Mouse (Mus musculus) stomach, postnatal 0 days (tissue): ENCODE measurements at regions not wholly inside any gene's neighbourhood (a gene's known extent, or its start where the extent isn't known, plus 50 kb on each side); places are given as distances from the start of the nearest gene placed in this dataset.
A peak's percentile ranks its signal among the peaks of the same experiment; 100 is the strongest.

ENCODE experiments used
- ATAC-seq: fragments of 200-750 bp; cut with Nextera tagmentation; 2 replicates; pipeline ENCODE4 v1.8.0; 2017; ENCODE audit not compliant: low FRiP score, low TSS enrichment
- DNase-seq: peaks from one replicate; pipeline ENCODE4 v3.0.0-alpha.2; 2016; ENCODE audit warnings: low spot score
- H3K27ac ChIP-seq: fragments of 300-500 bp; sonication (generic); replicated peaks from 2 replicates; pipeline ENCODE4 v1.5.1; 2014; ENCODE audit warnings: mild to moderate bottlenecking, control low read depth
- H3K27me3 ChIP-seq: fragments of 300-500 bp; sonication (generic); 2 replicates; pipeline ENCODE4 v1.6.1; 2014; ENCODE audit warnings: low read length; ENCODE audit not compliant: control insufficient read depth, insufficient read depth
- H3K36me3 ChIP-seq: fragments of 300-500 bp; sonication (generic); 2 replicates; pipeline ENCODE4 v1.6.1; 2014; ENCODE audit warnings: low read length, mixed read lengths; ENCODE audit not compliant: control insufficient read depth, insufficient read depth
- H3K4me1 ChIP-seq: fragments of 300-500 bp; sonication (generic); replicated peaks from 2 replicates; pipeline ENCODE4 v1.6.1; 2014; ENCODE audit warnings: antibody characterized with exemption; ENCODE audit not compliant: control insufficient read depth, insufficient read depth
- H3K4me2 ChIP-seq: fragments of 300-500 bp; sonication (generic); replicated peaks from 2 replicates; pipeline ENCODE4 v1.6.1; 2014; ENCODE audit warnings: low read depth, mild to moderate bottlenecking, control low read depth, moderate library complexity
- H3K4me3 ChIP-seq: fragments of 300-500 bp; sonication (generic); 2 replicates; pipeline ENCODE4 v1.5.1; 2014; ENCODE audit warnings: low read depth, low read length, control low read depth
- H3K9ac ChIP-seq: fragments of 300-500 bp; sonication (generic); 2 replicates; pipeline ENCODE4 v1.6.1; 2014; ENCODE audit warnings: mild to moderate bottlenecking, low read length, control low read depth, mixed read lengths
- H3K9me3 ChIP-seq: fragments of 300-500 bp; sonication (generic); 2 replicates; pipeline ENCODE4 v1.6.1; 2016; ENCODE audit warnings: low read length; ENCODE audit not compliant: control insufficient read depth
- CTCF ChIP-seq: IDR thresholded peaks from 2 replicates; pipeline ENCODE4 v1.5.1; 2016; ENCODE audit warnings: antibody characterized with exemption, low read depth, mild to moderate bottlenecking, moderate library complexity
- EP300 ChIP-seq: optimal IDR thresholded peaks from 2 replicates; pipeline ENCODE3; 2016; ENCODE audit warnings: antibody characterized with exemption
- WGBS: fragments of 180-500 bp; shearing (Covaris S2); extraction: QIAGEN DNeasy Blood & Tissue Kit; methylation state at CpG from one replicate; pipeline ENCODE4 v1.1.7; 2014; 5-methylcytosine and 5-hydroxymethylcytosine counted together

GRCm38 (mm10) chr17:84074000-84074782, 113.6 kb downstream of the Zfp36l2 start:
- no peaks in the 10 kb centered on the region for H3K36me3 ChIP-seq
- H3K4me2 ChIP-seq: no peak overlapping the region
- H3K27me3 ChIP-seq: no peaks in the 10 kb centered on the region
- WGBS: 63% methylated on average over 10 of the region's 10 CpGs
- DNase-seq: no peak
- H3K9ac ChIP-seq: no peak overlapping the region
- H3K27ac ChIP-seq: peak overlapping the region; percentile 75
- no peaks in the 10 kb centered on the region for H3K9me3 ChIP-seq
- H3K4me3 ChIP-seq: no peak overlapping the region
- ATAC-seq: no peak; the same call in 1 of the 2 replicates
- peaks cover 13% of the 10 kb centered on the region; the same call in 1 of the 2 replicates for H3K4me1 ChIP-seq
- TF ChIP-seq EP300 (no peak), CTCF (no peak)

- TF ChIP-seq CTCF (no peak), EP300 (no peak)
- WGBS: 40% methylated on average over 4 of the region's 4 CpGs
- Histone ChIP-seq H3K9me3 (no peaks in the 10 kb centered on the region), H3K4me2 (no peak overlapping the region), H3K36me3 (no peaks in the 10 kb centered on the region), H3K27ac (peak overlapping the region; percentile 61; the same call in 1 of the 2 replicates), H3K27me3 (no peaks in the 10 kb centered on the region), H3K9ac (no peak overlapping the region), H3K4me1 (peaks cover 13% of the 10 kb centered on the region; the same call in 1 of the 2 replicates), H3K4me3 (no peak overlapping the region)
- ATAC-seq (no peak), DNase-seq (no peak)
These were observed 115.2 kb downstream of the Zfp36l2 start for GRCm38 (mm10) chr17:84072426-84073030.

DNA sequence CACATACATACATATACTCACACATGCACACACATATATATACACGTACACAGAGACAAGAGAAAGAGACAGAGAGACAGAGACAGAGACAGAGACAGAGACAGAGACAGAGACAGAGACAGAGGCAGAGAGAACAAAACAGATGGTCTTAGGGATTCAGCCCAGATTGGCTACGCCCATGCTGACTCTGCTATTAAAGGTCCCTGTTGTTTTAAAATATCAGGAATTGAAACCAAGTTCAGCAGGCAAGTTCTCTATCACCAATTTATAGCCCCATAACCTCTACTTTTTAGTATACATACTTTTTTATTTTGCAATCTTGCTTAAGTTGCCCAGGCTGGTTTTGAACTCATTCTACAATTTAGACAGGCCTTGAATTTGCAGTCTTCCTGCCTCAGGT, 115.9 kb downstream of the Zfp36l2 start:
- DNase-seq: no peak
- no peak for ATAC-seq
- H3K4me2 ChIP-seq: no peak overlapping the region
- no peaks in the 10 kb centered on the region for H3K36me3 ChIP-seq
- peak overlapping the region; percentile 61; the same call in 1 of the 2 replicates for H3K27ac ChIP-seq
- no peak for TF ChIP-seq CTCF
- TF ChIP-seq EP300: no peak
- H3K27me3 ChIP-seq: no peaks in the 10 kb centered on the region
- H3K4me3 ChIP-seq: no peak overlapping the region
- no peaks in the 10 kb centered on the region for H3K9me3 ChIP-seq
- WGBS: 85% methylated on average over 2 of the region's 2 CpGs
- no peak overlapping the region for H3K9ac ChIP-seq
- peaks cover 13% of the 10 kb centered on the region; the same call in 1 of the 2 replicates for H3K4me1 ChIP-seq

DNA sequence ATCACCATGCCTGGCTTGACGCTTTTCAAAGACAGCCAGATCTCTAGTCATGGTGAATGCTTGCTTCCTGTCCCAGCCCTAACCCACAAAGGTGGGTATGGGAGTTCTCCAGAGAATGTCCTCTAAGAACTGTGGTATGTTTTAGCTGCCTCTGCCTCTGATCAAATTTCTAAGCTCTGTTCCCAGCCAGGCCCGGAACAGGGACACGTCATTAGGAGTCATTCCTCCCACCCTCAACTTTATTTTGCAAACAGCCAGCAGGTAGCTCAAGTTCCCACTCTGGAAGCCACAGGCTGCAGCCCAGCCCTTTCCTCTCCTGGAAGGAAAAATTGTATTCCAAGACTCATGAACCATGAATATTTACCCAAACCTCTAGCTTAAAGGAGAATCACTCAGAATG, 117.2 kb downstream of the Zfp36l2 start:
- Histone ChIP-seq H3K4me2 (no peak overlapping the region), H3K27me3 (no peaks in the 10 kb centered on the region), H3K9me3 (no peaks in the 10 kb centered on the region), H3K9ac (no peak overlapping the region), H3K36me3 (no peaks in the 10 kb centered on the region), H3K27ac (no peak overlapping the region), H3K4me3 (no peak overlapping the region), H3K4me1 (peaks cover 13% of the 10 kb centered on the region; the same call in 1 of the 2 replicates)
- ATAC-seq: no peak
- TF ChIP-seq CTCF (no peak), EP300 (no peak)
- no peak for DNase-seq
- WGBS: 73% methylated on average over 3 of the region's 3 CpGs

DNA sequence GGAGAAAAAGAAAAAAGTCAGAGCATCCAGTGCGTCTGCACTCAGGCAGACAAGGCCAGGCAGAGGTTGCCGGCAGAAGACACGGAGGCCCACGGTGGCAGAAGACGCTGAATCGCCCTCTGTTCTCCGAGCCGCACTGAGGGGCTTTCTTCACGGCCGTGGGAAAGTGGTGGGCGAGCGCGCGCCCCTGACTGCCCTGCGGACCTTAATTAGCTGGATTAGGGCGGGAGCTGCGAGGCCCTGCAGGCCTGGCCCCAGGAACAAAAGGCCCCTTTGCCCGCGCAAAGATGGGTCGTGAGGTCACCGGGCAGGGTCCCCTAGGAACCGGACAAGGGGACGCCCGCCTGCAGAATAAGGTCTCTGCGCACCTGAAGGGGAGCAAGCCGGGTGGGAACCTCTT, 120.6 kb downstream of the Zfp36l2 start:
- Histone ChIP-seq H3K9me3 (no peaks in the 10 kb centered on the region), H3K4me1 (no peaks in the 10 kb centered on the region), H3K9ac (no peak overlapping the region), H3K4me2 (no peak overlapping the region), H3K36me3 (no peaks in the 10 kb centered on the region), H3K27ac (no peak overlapping the region), H3K27me3 (no peaks in the 10 kb centered on the region), H3K4me3 (no peak overlapping the region)
- no peak for TF ChIP-seq CTCF
- no peak for TF ChIP-seq EP300
- no peak for ATAC-seq
- 74% methylated on average over 26 of the region's 26 CpGs for WGBS
- DNase-seq: no peak

- TF ChIP-seq CTCF: no peak
- no peak for TF ChIP-seq EP300
- WGBS: 49% methylated on average over 7 of the region's 7 CpGs
- H3K27me3 ChIP-seq: no peaks in the 10 kb centered on the region
- H3K27ac ChIP-seq: no peak overlapping the region
- no peak overlapping the region for H3K9ac ChIP-seq
- no peak overlapping the region for H3K4me3 ChIP-seq
- H3K9me3 ChIP-seq: no peaks in the 10 kb centered on the region
- ATAC-seq: no peak
- no peaks in the 10 kb centered on the region for H3K36me3 ChIP-seq
- no peak for DNase-seq
- no peak overlapping the region for H3K4me2 ChIP-seq
- H3K4me1 ChIP-seq: no peaks in the 10 kb centered on the region
These were observed 124.0 kb downstream of the Zfp36l2 start for GRCm38 (mm10) chr17:84063791-84064190.
